Mouse (Mus musculus) liver, postnatal 0 days (tissue): ENCODE results near the gene Sik2.
A peak's percentile ranks its signal among the peaks of the same experiment; 100 is the strongest.

ENCODE experiments used
- CTCF ChIP-seq: sonication (generic); IDR thresholded peaks from 2 replicates; pipeline ENCODE4 v1.5.1; 2016; ENCODE audit warnings: antibody characterized with exemption, low read depth
- EP300 ChIP-seq: IDR thresholded peaks from 2 replicates; pipeline ENCODE4 v1.6.1; 2016; ENCODE audit warnings: antibody characterized with exemption, low read depth, mild to moderate bottlenecking

DNA sequence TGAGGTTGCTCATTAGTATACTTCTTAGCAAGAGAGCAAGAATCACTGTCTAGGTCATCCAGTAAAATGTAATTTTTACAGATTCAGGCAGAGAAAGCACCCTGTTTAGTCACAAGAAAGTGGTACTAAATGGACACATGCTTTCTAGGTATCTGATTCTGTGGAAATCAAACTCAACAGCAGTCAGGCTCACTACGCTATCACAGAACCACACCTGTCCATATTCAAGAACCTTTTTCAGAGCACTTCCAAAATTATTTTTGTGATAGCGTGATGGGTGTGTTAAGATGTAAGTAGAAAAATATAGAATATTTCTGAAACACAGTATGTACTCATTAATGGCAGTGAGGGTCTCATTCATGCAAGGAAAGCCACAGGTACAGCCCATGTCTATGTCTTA, 89.3 kb downstream of the Sik2 start:
- TF ChIP-seq CTCF (no peak), EP300 (peak; percentile 59; the same call in 1 of the 2 replicates)
